Mouse (Mus musculus): ENCODE data around the gene Cox17. TPM values are rescaled to one million over a fixed set of nuclear protein-coding genes. Genes with fewer than 3 reads are reported as not detected.

Gene Cox17
- polyA plus RNA-seq, 1 experiment: 170 TPM

- 19% methylated on average over 17 of the region's 17 CpGs for WGBS
- DNase-seq: peak; percentile 69
- Histone ChIP-seq H3K4me1 (ENCODE audit: control insufficient read depth, insufficient read depth, low read length) (peaks cover 11% of the 10 kb centered on the region; the same call in 1 of the 2 replicates), H3K27me3 (replicated peaks; ENCODE audit: control insufficient read depth, insufficient read depth, low read length) (no peaks in the 10 kb centered on the region), H3K36me3 (ENCODE audit: control insufficient read depth, insufficient read depth, low read length) (no peaks in the 10 kb centered on the region), H3K27ac (ENCODE audit: insufficient read depth, low read depth, low read length) (no peak overlapping the region; the same call in 1 of the 2 replicates), H3K4me3 (ENCODE audit: insufficient read depth, low read depth, low read length) (peak overlapping the region; percentile 14)
- TF ChIP-seq CTCF (conservative IDR thresholded peaks at IDR 0.05; ENCODE audit: insufficient read depth, insufficient read length, low read depth, low read length) (no peak), POLR2A (IDR thresholded peaks at IDR 0.05; ENCODE audit: low read depth, low read length) (no peak)
Measured at GRCm38 (mm10) chr16:38399531-38400231, 52.9 kb downstream of the Cox17 start.

GRCm38 (mm10) chr16:38400311-38400960, 53.6 kb downstream of the Cox17 start:
- no peaks in the 10 kb centered on the region for H3K27me3 ChIP-seq (replicated peaks; ENCODE audit: control insufficient read depth, insufficient read depth, low read length)
- peaks cover 11% of the 10 kb centered on the region; the same call in 1 of the 2 replicates for H3K4me1 ChIP-seq (ENCODE audit: control insufficient read depth, insufficient read depth, low read length)
- no peaks in the 10 kb centered on the region for H3K36me3 ChIP-seq (ENCODE audit: control insufficient read depth, insufficient read depth, low read length)
- H3K27ac ChIP-seq (ENCODE audit: insufficient read depth, low read depth, low read length): no peak overlapping the region
- no peak for DNase-seq
- WGBS: 89% methylated on average over 9 of the region's 9 CpGs
- TF ChIP-seq POLR2A (IDR thresholded peaks at IDR 0.05; ENCODE audit: low read depth, low read length) (no peak), CTCF (conservative IDR thresholded peaks at IDR 0.05; ENCODE audit: insufficient read depth, insufficient read length, low read depth, low read length) (no peak)
- H3K4me3 ChIP-seq (ENCODE audit: insufficient read depth, low read depth, low read length): peak overlapping the region; percentile 14; the same call in 1 of the 2 replicates

GRCm38 (mm10) chr16:38401468-38401867, 54.7 kb downstream of the Cox17 start:
- no peaks in the 10 kb centered on the region for H3K36me3 ChIP-seq (ENCODE audit: control insufficient read depth, insufficient read depth, low read length)
- 95% methylated on average over 6 of the region's 6 CpGs for WGBS

More at GRCm38 (mm10) chr16:38401468-38401867, 54.7 kb downstream of the Cox17 start:
- no peak for TF ChIP-seq CTCF (conservative IDR thresholded peaks at IDR 0.05; ENCODE audit: insufficient read depth, insufficient read length, low read depth, low read length)
- TF ChIP-seq POLR2A (IDR thresholded peaks at IDR 0.05; ENCODE audit: low read depth, low read length): no peak
- DNase-seq: no peak
- no peak overlapping the region for H3K27ac ChIP-seq (ENCODE audit: insufficient read depth, low read depth, low read length)
- peaks cover 8% of the 10 kb centered on the region; the same call in 1 of the 2 replicates for H3K4me1 ChIP-seq (ENCODE audit: control insufficient read depth, insufficient read depth, low read length)
- no peak overlapping the region for H3K4me3 ChIP-seq (ENCODE audit: insufficient read depth, low read depth, low read length)
- no peaks in the 10 kb centered on the region for H3K27me3 ChIP-seq (replicated peaks; ENCODE audit: control insufficient read depth, insufficient read depth, low read length)

Other genes with a start within 250 kb of the Cox17 start
- 9.0 and 9.1 TPM in 2 replicates for gene Nr1i2, start 52.2 kb upstream of the Cox17 start, polyA plus RNA-seq (2012; rRNA removed)
- gene Maats1, start 4.8 kb upstream of the Cox17 start, polyA plus RNA-seq (2012; rRNA removed): 0.39 and 0.50 TPM in 2 replicates
- not detected in 2 replicates for gene Gm21987, start within 50 bp of the Cox17 start, polyA plus RNA-seq (2012; rRNA removed)
- 1.5 TPM in 2 replicates for gene Popdc2, start 15.2 kb downstream of the Cox17 start, polyA plus RNA-seq (2012; rRNA removed)
- gene Pla1a, start 86.2 kb downstream of the Cox17 start, polyA plus RNA-seq (2012; rRNA removed): 26.8 and 27.4 TPM in 2 replicates
- 20.4 and 20.9 TPM in 2 replicates for gene Adprh, start 105.7 kb downstream of the Cox17 start, polyA plus RNA-seq (2012; rRNA removed)
- gene Cd80, start 108.6 kb downstream of the Cox17 start, polyA plus RNA-seq (2012; rRNA removed): 0.14 and 0.23 TPM in 2 replicates
- 15.4 and 16.5 TPM in 2 replicates for gene Timmdc1, start 175.7 kb downstream of the Cox17 start, polyA plus RNA-seq (2012; rRNA removed)
- 23.5 and 26.2 TPM in 2 replicates for gene Poglut1, start 203.3 kb downstream of the Cox17 start, polyA plus RNA-seq (2012; rRNA removed)
- gene Tmem39a, start 211.7 kb downstream of the Cox17 start, polyA plus RNA-seq (2012; rRNA removed): 42.9 and 48.7 TPM in 2 replicates

Measured in kidney, adult 2 months (tissue).